ENCODE assay signal across 8 mouse cellular contexts in the genomic region with DNA sequence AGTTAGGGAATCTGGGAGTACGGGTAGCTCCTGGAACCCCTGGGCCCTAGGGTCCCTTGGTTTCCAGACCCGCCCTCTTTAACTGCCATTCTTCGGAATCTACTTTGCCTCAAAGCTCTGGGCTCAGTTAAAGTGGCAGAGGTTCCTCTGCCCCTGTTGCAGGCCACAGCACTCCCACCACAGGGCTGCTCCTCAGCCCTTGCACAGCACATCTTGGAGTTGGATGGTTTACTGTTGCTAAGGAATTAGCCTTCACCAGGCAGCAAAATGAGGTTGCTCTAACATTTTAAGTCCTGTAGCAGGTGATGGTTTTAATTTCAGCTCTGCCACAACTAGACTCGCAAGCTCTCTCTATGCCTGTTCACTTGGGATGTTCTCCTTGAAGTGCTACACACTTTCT. TPM values are rescaled to one million over a fixed set of nuclear protein-coding genes. Genes with fewer than 3 reads are reported as not detected.
A peak's percentile ranks its signal among the peaks of the same experiment; 100 is the strongest.
DNase-seq lines count a peak whose midpoint lies in the region; ATAC-seq and TF ChIP-seq lines count a peak whose summit lies in the region.

Brd3 (minus strand) TSS at position 101 of the 400 bp plus-strand sequence.

- H3K4me2 ChIP-seq in forebrain, embryonic 13.5 days, result no peak within 1 kb of the TSS
- H3K4me2 ChIP-seq in liver, embryonic 11.5 days, result peak within 1 kb of the TSS; percentile 22; the same call in 1 of the 2 replicates
- H3K4me2 ChIP-seq in stomach, embryonic 16.5 days (ENCODE audit: low read depth, low read length), result no peak within 1 kb of the TSS

- H3K27ac ChIP-seq in ES-E14 (ENCODE audit: insufficient read depth, low read depth, low read length, poor library complexity, severe bottlenecking), result peak within 1 kb of the TSS; percentile 83
- H3K27ac ChIP-seq in forebrain, embryonic 13.5 days, result no peak within 1 kb of the TSS
- H3K27ac ChIP-seq in hindbrain, embryonic 10.5 days, result no peak within 1 kb of the TSS
- H3K27ac ChIP-seq in liver, embryonic 11.5 days (ENCODE audit: low read depth, low read length), result peak within 1 kb of the TSS; percentile 16; the same call in 1 of the 2 replicates
- H3K27ac ChIP-seq in stomach, embryonic 16.5 days (ENCODE audit: low read length), result no peak within 1 kb of the TSS

- WGBS in forebrain, embryonic 13.5 days, result 64% methylated on average over 4 of the region's 4 CpGs
- WGBS in hindbrain, embryonic 10.5 days, result 75% methylated on average over 4 of the region's 4 CpGs
- 67% methylated on average over 4 of the region's 4 CpGs for WGBS in liver, embryonic 11.5 days
- WGBS in stomach, embryonic 16.5 days, result 86% methylated on average over 4 of the region's 4 CpGs

- no peak within 1 kb of the TSS; a peak in 1 of 4 replicates for H3K4me3 ChIP-seq in ES-E14 (ENCODE audit: insufficient read depth in 1 of 2, low read depth in 1 of 2, low read length in 2 of 2, poor library complexity in 1 of 2, severe bottlenecking in 1 of 2)
- H3K4me3 ChIP-seq in forebrain, embryonic 13.5 days, result no peak within 1 kb of the TSS
- H3K4me3 ChIP-seq in hindbrain, embryonic 10.5 days, result no peak within 1 kb of the TSS
- no peak within 1 kb of the TSS for H3K4me3 ChIP-seq in liver, embryonic 11.5 days (ENCODE audit: low read depth, low read length)
- H3K4me3 ChIP-seq in stomach, embryonic 16.5 days (replicated peaks; ENCODE audit: low read length), result no peak within 1 kb of the TSS

- DNase-seq in ES-E14 (ENCODE audit: low read depth, low spot score), result no peak
- DNase-seq in hindbrain, embryonic 10.5 days (ENCODE audit: low spot score), result no peak
- no peak for DNase-seq in liver, embryonic 11.5 days (ENCODE audit: low spot score)
- no peak for DNase-seq in cerebellum, postnatal 25 days
- DNase-seq in right cerebral cortex, postnatal 36 days (ENCODE audit: low spot score in 2 of 2), result no peak

- H3K4me1 ChIP-seq in ES-E14 (ENCODE audit: control insufficient read depth in 2 of 2, insufficient read depth in 2 of 2, low read length in 2 of 2, poor library complexity in 1 of 2), result peaks cover 19 to 23% of the 10 kb centered on the region in 2 experiments
- no peaks in the 10 kb centered on the region for H3K4me1 ChIP-seq in forebrain, embryonic 13.5 days
- peaks cover 18% of the 10 kb centered on the region for H3K4me1 ChIP-seq in hindbrain, embryonic 10.5 days (replicated peaks)
- H3K4me1 ChIP-seq in liver, embryonic 11.5 days (replicated peaks; ENCODE audit: control insufficient read depth, insufficient read depth, low read length), result peaks cover 47% of the 10 kb centered on the region
- H3K4me1 ChIP-seq in stomach, embryonic 16.5 days (ENCODE audit: control insufficient read depth, insufficient read depth, low read length), result peaks cover 14% of the 10 kb centered on the region

- H3K9ac ChIP-seq in ES-E14 (ENCODE audit: insufficient read depth, low read depth, low read length, poor library complexity, severe bottlenecking), result no peak within 1 kb of the TSS
- H3K9ac ChIP-seq in forebrain, embryonic 13.5 days, result no peak within 1 kb of the TSS
- 0 out of 2 replicates have a peak within 1 kb of the TSS, but pooled peaks have one; percentile 3 for H3K9ac ChIP-seq in liver, embryonic 11.5 days (ENCODE audit: low read depth, low read length)
- no peak within 1 kb of the TSS for H3K9ac ChIP-seq in stomach, embryonic 16.5 days (ENCODE audit: low read length)

- H3K36me3 ChIP-seq in ES-E14 (ENCODE audit: control insufficient read depth, insufficient read depth, low read length, poor library complexity, severe bottlenecking), result no peaks in the 10 kb centered on the region; the same call in 1 of the 2 replicates
- no peaks in the 10 kb centered on the region for H3K36me3 ChIP-seq in forebrain, embryonic 13.5 days (ENCODE audit: poor library complexity, severe bottlenecking)
- H3K36me3 ChIP-seq in hindbrain, embryonic 10.5 days, result no peaks in the 10 kb centered on the region
- no peaks in the 10 kb centered on the region for H3K36me3 ChIP-seq in liver, embryonic 11.5 days (ENCODE audit: control insufficient read depth, insufficient read depth, low read length)
- no peaks in the 10 kb centered on the region for H3K36me3 ChIP-seq in stomach, embryonic 16.5 days (ENCODE audit: control insufficient read depth, insufficient read depth, low read length)

- H3K9me3 ChIP-seq in ES-E14 (ENCODE audit: control insufficient read depth, insufficient read depth, low read depth, low read length), result no peaks in the 10 kb centered on the region
- peaks cover 6% of the 10 kb centered on the region; the same call in 1 of the 2 replicates for H3K9me3 ChIP-seq in forebrain, embryonic 13.5 days (replicated peaks)
- no peaks in the 10 kb centered on the region for H3K9me3 ChIP-seq in hindbrain, embryonic 10.5 days
- peaks cover 3% of the 10 kb centered on the region; the same call in 1 of the 2 replicates for H3K9me3 ChIP-seq in liver, embryonic 11.5 days (ENCODE audit: control insufficient read depth, low read length)
- H3K9me3 ChIP-seq in stomach, embryonic 16.5 days (replicated peaks; ENCODE audit: control insufficient read depth, low read length), result no peaks in the 10 kb centered on the region

- in situ Hi-C loops in ES-E14 (cut with MboI; ENCODE audit: low sequenced_read_pairs in 2 of 2, unreplicated experiment in 2 of 2), result no loop called here

- H3K27me3 ChIP-seq in forebrain, embryonic 13.5 days, result no peaks in the 10 kb centered on the region
- H3K27me3 ChIP-seq in hindbrain, embryonic 10.5 days (ENCODE audit: insufficient read depth, poor library complexity, severe bottlenecking), result no peaks in the 10 kb centered on the region
- no peaks in the 10 kb centered on the region for H3K27me3 ChIP-seq in liver, embryonic 11.5 days (replicated peaks; ENCODE audit: control insufficient read depth, insufficient read depth, low read length)
- H3K27me3 ChIP-seq in stomach, embryonic 16.5 days (ENCODE audit: control insufficient read depth, insufficient read depth, low read length), result no peaks in the 10 kb centered on the region

- no peak for ATAC-seq in CD4-positive, CD25-positive, alpha-beta regulatory T cell, adult 4 months
- no peak for ATAC-seq in forebrain, embryonic 13.5 days
- no peak for ATAC-seq in liver, embryonic 11.5 days (replicated peaks; ENCODE audit: low FRiP score)
- ATAC-seq in stomach, embryonic 16.5 days (ENCODE audit: insufficient read depth, low FRiP score), result no peak

TF ChIP-seq in ES-E14, 5 proteins besides CTCF, POLR2A, EP300 and RAD21:
- TF ChIP-seq CHD2 (IDR thresholded peaks at IDR 0.05; ENCODE audit: low read depth, low read length), result no peak
- TF ChIP-seq ZNF384 (IDR thresholded peaks at IDR 0.05; ENCODE audit: low read depth, low read length), result no peak
- no peak for TF ChIP-seq HCFC1 (IDR thresholded peaks at IDR 0.05; ENCODE audit: borderline replicate concordance, insufficient read depth, low read length)
- no peak for TF ChIP-seq ZC3H11A (IDR thresholded peaks at IDR 0.05; ENCODE audit: borderline replicate concordance, low read depth, low read length)
- TF ChIP-seq MAFK (IDR thresholded peaks at IDR 0.05; ENCODE audit: insufficient read depth, low read depth, low read length), result no peak

RNA-seq across cellular contexts. Expression of gene Brd3, which starts in this region (rescaled TPM):
- 10 to 100 TPM; 33.5 to 34.3 TPM for polyA plus RNA-seq in CD4-positive, CD25-positive, alpha-beta regulatory T cell, adult 4 months (2017; shearing (Covaris generic))
- 28.4 and 29.3 TPM in 2 replicates for total RNA-seq in ES-E14 (2012; rRNA removed)
- polyA plus RNA-seq in forebrain, embryonic 13.5 days (2015; fragmentation: Nextera tagmentation; extraction: Ambion mirVana), result 140 and 149 TPM in 2 replicates
- polyA plus RNA-seq in hindbrain, embryonic 10.5 days (2016; fragmentation: Nextera tagmentation; extraction: Ambion mirVana), result 145 and 149 TPM in 2 replicates
- polyA plus RNA-seq in liver, embryonic 11.5 days (2014; fragmentation: Nextera tagmentation; extraction: Ambion mirVana), result 111 and 113 TPM in 2 replicates
- 79.3 and 85.4 TPM in 2 replicates for polyA plus RNA-seq in stomach, embryonic 16.5 days (2015; fragmentation: Nextera tagmentation; extraction: Ambion mirVana)

Comparison
In these comparisons a context has a peak if more than half of its experiments do, and no peak if none do; other contexts are left out.
1. H3K27ac ChIP-seq: peak in ES-E14 (single experiment) and liver, embryonic 11.5 days (single experiment); none in forebrain, embryonic 13.5 days (single experiment), hindbrain, embryonic 10.5 days (single experiment) and stomach, embryonic 16.5 days (single experiment).